Mouse (Mus musculus) liver, embryonic 13.5 days (tissue): ENCODE data around the gene Adamts18. TPM values are rescaled to one million over a fixed set of nuclear protein-coding genes. Genes with fewer than 3 reads are reported as not detected.

ENCODE experiments used
- ATAC-seq: fragments of 200-750 bp; cut with Nextera tagmentation; 2 replicates; pipeline ENCODE4 v1.8.0; 2017; ENCODE audit warnings: low read depth, mild to moderate bottlenecking, moderate number of reproducible peaks, moderate library complexity
- DNase-seq: peaks from one replicate; pipeline ENCODE4 v3.0.0; 2022
- H3K27ac ChIP-seq: fragments of 300-500 bp; sonication (generic); 2 replicates; pipeline ENCODE4 v1.5.1; 2015; ENCODE audit warnings: moderate library complexity, mild to moderate bottlenecking, inconsistent platforms
- H3K27me3 ChIP-seq: fragments of 300-500 bp; sonication (generic); 2 replicates; pipeline ENCODE4 v1.6.1; 2015; ENCODE audit warnings: mild to moderate bottlenecking, inconsistent platforms
- H3K36me3 ChIP-seq: fragments of 300-500 bp; sonication (generic); 2 replicates; pipeline ENCODE4 v1.6.1; 2015; ENCODE audit warnings: mild to moderate bottlenecking, inconsistent platforms
- H3K4me1 ChIP-seq: fragments of 300-500 bp; sonication (generic); replicated peaks from 2 replicates; pipeline ENCODE4 v1.6.1; 2015; ENCODE audit warnings: inconsistent platforms
- H3K4me2 ChIP-seq: fragments of 300-500 bp; sonication (generic); 2 replicates; pipeline ENCODE4 v1.6.1; 2015; ENCODE audit warnings: inconsistent platforms, mild to moderate bottlenecking, moderate library complexity
- H3K4me3 ChIP-seq: fragments of 300-500 bp; sonication (generic); replicated peaks from 2 replicates; pipeline ENCODE4 v1.5.1; 2015; ENCODE audit warnings: mild to moderate bottlenecking, inconsistent platforms
- H3K9ac ChIP-seq: fragments of 300-500 bp; sonication (generic); 2 replicates; pipeline ENCODE4 v1.6.1; 2015; ENCODE audit warnings: mild to moderate bottlenecking, inconsistent platforms
- H3K9me3 ChIP-seq: fragments of 300-500 bp; sonication (generic); replicated peaks from 2 replicates; pipeline ENCODE4 v1.6.1; 2016; ENCODE audit warnings: inconsistent platforms
- WGBS: fragments of 180-500 bp; shearing (Covaris S2); methylation state at CpG from one replicate; pipeline ENCODE4 v1.1.7; 2015; ENCODE audit not compliant: insufficient replicate concordance; 5-methylcytosine and 5-hydroxymethylcytosine counted together
- polyA plus RNA-seq: library from polyadenylated mRNA; unstranded; fragments of >200 nt; fragmentation: Nextera tagmentation; extraction: Ambion mirVana; gene quantifications from 2 replicates; pipeline ENCODE4 v1.2.1, GENCODE M21; 2015

The Adamts18 gene
- polyA plus RNA-seq, 1 experiment from 2014 or later, result 0.10 TPM

DNA sequence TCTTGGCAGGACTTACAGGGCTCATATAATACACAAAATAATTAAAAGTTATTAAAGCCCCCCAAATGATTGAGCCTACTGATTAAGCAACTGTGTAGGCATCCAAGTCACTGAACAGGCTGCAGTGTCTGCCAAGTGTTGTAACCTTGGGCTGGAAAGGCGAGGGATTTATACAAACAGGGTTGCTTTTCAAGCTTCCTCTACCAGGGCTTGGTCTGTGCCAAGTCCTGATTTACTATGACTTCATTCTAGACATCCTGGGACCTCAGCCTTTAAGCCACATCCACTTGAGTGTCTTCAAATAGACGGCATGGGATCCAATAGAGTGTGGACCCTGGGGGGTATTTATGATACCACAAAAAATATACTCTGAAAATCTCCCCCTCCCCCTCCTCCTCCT, 173.3 kb downstream of the Adamts18 start:
- no peak overlapping the region for H3K27ac ChIP-seq
- H3K4me3 ChIP-seq, result no peak overlapping the region
- H3K36me3 ChIP-seq, result no peaks in the 10 kb centered on the region
- ATAC-seq, result no peak
- H3K27me3 ChIP-seq, result no peaks in the 10 kb centered on the region
- no peaks in the 10 kb centered on the region for H3K4me1 ChIP-seq
- no peaks in the 10 kb centered on the region for H3K9me3 ChIP-seq
- WGBS, result 63% methylated on average over 2 of the region's 2 CpGs
- DNase-seq, result no peak
- H3K4me2 ChIP-seq, result no peak overlapping the region
- H3K9ac ChIP-seq, result no peak overlapping the region

GRCm38 (mm10) chr8:113674611-113675010, 173.9 kb downstream of the Adamts18 start:
- H3K4me1 ChIP-seq, result no peaks in the 10 kb centered on the region
- H3K36me3 ChIP-seq, result no peaks in the 10 kb centered on the region
- H3K9ac ChIP-seq, result no peak overlapping the region
- no peaks in the 10 kb centered on the region for H3K27me3 ChIP-seq
- no peak overlapping the region for H3K4me3 ChIP-seq
- WGBS, result 63% methylated on average over 3 of the region's 3 CpGs
- DNase-seq (no peak), ATAC-seq (no peak)
- H3K9me3 ChIP-seq, result no peaks in the 10 kb centered on the region
- no peak overlapping the region for H3K4me2 ChIP-seq
- no peak overlapping the region for H3K27ac ChIP-seq

GRCm38 (mm10) chr8:113673300-113673699, 175.2 kb downstream of the Adamts18 start:
- Histone ChIP-seq H3K4me1 (no peaks in the 10 kb centered on the region), H3K27me3 (no peaks in the 10 kb centered on the region), H3K36me3 (no peaks in the 10 kb centered on the region), H3K9me3 (no peaks in the 10 kb centered on the region), H3K4me2 (no peak overlapping the region), H3K9ac (no peak overlapping the region), H3K27ac (no peak overlapping the region), H3K4me3 (no peak overlapping the region)
- ATAC-seq (no peak), DNase-seq (no peak)
- WGBS, result 49% methylated on average over 3 of the region's 3 CpGs

DNA sequence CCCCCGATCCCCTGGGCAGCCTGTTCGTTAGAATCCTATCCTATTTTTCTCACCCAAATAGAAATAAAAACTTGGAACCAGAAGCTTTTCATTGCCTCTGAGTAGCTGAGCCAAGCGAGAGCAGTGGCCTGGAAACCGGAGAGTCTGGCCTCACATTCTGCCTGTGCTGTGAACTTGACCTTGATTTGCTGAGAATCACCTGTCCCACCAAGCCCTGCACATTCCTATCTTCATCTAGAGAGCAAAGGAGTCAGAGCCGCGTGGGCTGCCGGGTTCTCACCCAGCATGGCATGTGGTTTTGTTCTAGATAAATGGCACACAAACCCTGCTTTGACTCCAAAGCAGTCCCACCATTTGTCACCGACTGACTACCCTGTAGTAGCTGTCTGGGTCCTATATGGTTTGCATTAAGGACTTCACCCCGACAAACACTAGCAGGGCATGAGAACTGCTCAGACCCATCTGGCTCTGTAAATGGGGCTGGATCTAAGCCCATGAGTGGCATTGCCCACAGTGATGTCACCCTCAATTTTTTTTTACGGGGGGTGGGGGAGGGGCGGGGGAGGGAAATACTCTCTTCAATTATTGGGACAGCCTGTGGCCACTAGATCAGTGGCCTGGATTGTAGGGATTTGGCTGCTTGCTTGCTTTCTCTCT, 175.8 kb downstream of the Adamts18 start:
- DNase-seq (no peak), ATAC-seq (no peak)
- Histone ChIP-seq H3K4me2 (no peak overlapping the region), H3K27me3 (no peaks in the 10 kb centered on the region), H3K9me3 (no peaks in the 10 kb centered on the region), H3K36me3 (no peaks in the 10 kb centered on the region), H3K4me1 (no peaks in the 10 kb centered on the region), H3K4me3 (no peak overlapping the region), H3K27ac (no peak overlapping the region), H3K9ac (no peak overlapping the region)
- 71% methylated on average over 11 of the region's 11 CpGs for WGBS

DNA sequence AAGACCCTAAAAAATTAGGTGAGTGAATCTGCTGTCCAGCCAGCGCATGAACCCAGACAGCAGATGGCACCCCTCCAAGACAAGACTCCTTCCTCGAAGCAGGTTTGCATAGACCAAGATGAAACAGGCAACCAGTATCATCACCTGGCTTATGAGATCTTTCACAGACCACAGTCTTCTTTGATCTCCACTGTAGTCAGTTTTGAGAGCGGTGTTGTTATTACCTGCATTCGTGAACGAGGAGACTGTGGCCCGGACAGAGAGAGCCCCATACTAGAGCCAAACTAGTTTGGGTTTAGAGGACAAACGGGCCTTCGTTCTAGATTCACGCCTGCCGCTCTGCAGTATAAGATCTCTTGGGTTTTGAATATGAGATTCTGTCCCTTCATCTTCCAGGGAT, 178.6 kb downstream of the Adamts18 start:
- H3K4me2 ChIP-seq, result no peak overlapping the region
- no peak overlapping the region for H3K4me3 ChIP-seq
- no peaks in the 10 kb centered on the region for H3K36me3 ChIP-seq
- DNase-seq (no peak), ATAC-seq (no peak)
- H3K27me3 ChIP-seq, result no peaks in the 10 kb centered on the region
- no peak overlapping the region for H3K9ac ChIP-seq
- no peaks in the 10 kb centered on the region for H3K9me3 ChIP-seq
- no peak overlapping the region for H3K27ac ChIP-seq
- H3K4me1 ChIP-seq, result no peaks in the 10 kb centered on the region
- 76% methylated on average over 10 of the region's 10 CpGs for WGBS

- Histone ChIP-seq H3K4me3 (no peak overlapping the region), H3K4me1 (no peaks in the 10 kb centered on the region), H3K36me3 (no peaks in the 10 kb centered on the region), H3K4me2 (no peak overlapping the region), H3K9ac (no peak overlapping the region), H3K27ac (no peak overlapping the region), H3K27me3 (no peaks in the 10 kb centered on the region), H3K9me3 (no peaks in the 10 kb centered on the region)
- DNase-seq (no peak), ATAC-seq (no peak)
- 66% methylated on average over 16 of the region's 16 CpGs for WGBS
These were observed 181.7 kb downstream of the Adamts18 start for GRCm38 (mm10) chr8:113666714-113667432.

GRCm38 (mm10) chr8:113665951-113666350, 182.6 kb downstream of the Adamts18 start:
- Histone ChIP-seq H3K9me3 (no peaks in the 10 kb centered on the region), H3K9ac (no peak overlapping the region), H3K4me2 (no peak overlapping the region), H3K27me3 (no peaks in the 10 kb centered on the region), H3K27ac (no peak overlapping the region), H3K36me3 (no peaks in the 10 kb centered on the region), H3K4me1 (no peaks in the 10 kb centered on the region), H3K4me3 (no peak overlapping the region)
- no peak for DNase-seq
- ATAC-seq, result no peak
- 68% methylated on average over 8 of the region's 8 CpGs for WGBS

GRCm38 (mm10) chr8:113665036-113665435, 183.5 kb downstream of the Adamts18 start:
- Histone ChIP-seq H3K9me3 (no peaks in the 10 kb centered on the region), H3K4me1 (no peaks in the 10 kb centered on the region), H3K4me2 (no peak overlapping the region), H3K4me3 (no peak overlapping the region), H3K27me3 (no peaks in the 10 kb centered on the region), H3K36me3 (no peaks in the 10 kb centered on the region), H3K27ac (no peak overlapping the region), H3K9ac (no peak overlapping the region)
- 45% methylated on average over 4 of the region's 4 CpGs for WGBS
- no peak for ATAC-seq
- DNase-seq, result no peak

DNA sequence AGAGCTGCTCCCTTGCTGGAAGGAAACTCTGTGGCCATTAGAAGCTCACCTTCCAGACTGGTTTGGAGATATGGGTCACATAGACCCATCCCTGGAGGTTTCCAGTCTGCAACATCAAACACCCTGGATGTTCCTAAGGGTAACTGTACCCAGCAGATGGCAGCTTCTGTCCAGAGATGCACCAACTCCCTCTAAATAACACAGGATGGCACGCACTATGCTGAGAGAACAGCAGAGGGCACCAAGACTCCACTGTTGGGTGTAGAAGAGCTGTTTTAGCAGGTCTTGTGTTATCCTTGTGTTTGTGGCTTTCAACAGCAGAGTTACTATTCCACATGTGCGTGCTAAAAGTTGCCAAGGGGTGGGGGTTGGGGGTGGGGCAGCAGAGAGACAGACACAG, 184.0 kb downstream of the Adamts18 start:
- H3K9ac ChIP-seq, result no peak overlapping the region
- H3K4me1 ChIP-seq, result no peaks in the 10 kb centered on the region
- H3K4me2 ChIP-seq, result no peak overlapping the region
- H3K27me3 ChIP-seq, result no peaks in the 10 kb centered on the region
- WGBS, result 4% methylated on average over 2 of the region's 2 CpGs
- no peaks in the 10 kb centered on the region for H3K36me3 ChIP-seq
- DNase-seq (peak; percentile 13), ATAC-seq (no peak)
- H3K4me3 ChIP-seq, result no peak overlapping the region
- H3K27ac ChIP-seq, result no peak overlapping the region
- H3K9me3 ChIP-seq, result no peaks in the 10 kb centered on the region

- Histone ChIP-seq H3K27me3 (no peaks in the 10 kb centered on the region), H3K27ac (no peak overlapping the region), H3K4me3 (no peak overlapping the region), H3K36me3 (no peaks in the 10 kb centered on the region), H3K9ac (no peak overlapping the region), H3K4me2 (no peak overlapping the region), H3K4me1 (no peaks in the 10 kb centered on the region), H3K9me3 (no peaks in the 10 kb centered on the region)
- no peak for ATAC-seq
- WGBS, result 88% methylated on average over 1 of the region's 1 CpGs
- no peak for DNase-seq
These were observed 188.4 kb downstream of the Adamts18 start for GRCm38 (mm10) chr8:113660128-113660527.

DNA sequence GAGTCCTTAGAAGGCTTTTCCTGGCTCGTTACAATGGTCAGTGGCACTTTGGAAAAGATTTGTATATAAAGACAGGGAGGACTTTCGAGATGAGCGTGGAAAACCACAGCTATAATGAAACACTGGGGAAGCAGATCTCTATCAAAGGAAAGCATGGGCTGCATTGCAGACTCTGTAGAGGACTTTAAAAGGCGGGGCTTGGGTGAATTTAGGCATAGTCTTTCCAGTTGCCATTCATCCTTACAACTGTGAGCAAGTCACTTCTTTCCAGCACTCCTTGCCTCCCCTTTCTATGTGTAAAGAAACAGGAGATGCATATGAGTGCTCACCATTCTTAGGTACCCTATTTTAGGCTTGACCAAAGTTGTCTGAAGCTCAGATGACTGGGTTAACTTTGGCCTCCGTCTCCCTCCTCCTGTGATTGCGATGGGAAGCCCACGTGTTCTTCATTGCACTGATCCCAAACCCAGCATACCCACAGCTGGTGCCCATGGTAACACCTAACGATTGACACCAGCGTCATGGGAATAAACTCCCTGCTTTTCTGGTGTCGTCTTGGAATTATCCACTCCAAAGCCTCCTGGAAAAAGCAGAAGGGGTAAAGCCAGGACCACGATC, 191.7 kb downstream of the Adamts18 start:
- no peak overlapping the region for H3K4me2 ChIP-seq
- H3K36me3 ChIP-seq, result no peaks in the 10 kb centered on the region
- no peak for DNase-seq
- no peaks in the 10 kb centered on the region for H3K4me1 ChIP-seq
- H3K9ac ChIP-seq, result no peak overlapping the region
- no peaks in the 10 kb centered on the region for H3K27me3 ChIP-seq
- WGBS, result 65% methylated on average over 11 of the region's 11 CpGs
- no peak overlapping the region for H3K27ac ChIP-seq
- H3K4me3 ChIP-seq, result no peak overlapping the region
- no peaks in the 10 kb centered on the region for H3K9me3 ChIP-seq
- no peak for ATAC-seq

DNA sequence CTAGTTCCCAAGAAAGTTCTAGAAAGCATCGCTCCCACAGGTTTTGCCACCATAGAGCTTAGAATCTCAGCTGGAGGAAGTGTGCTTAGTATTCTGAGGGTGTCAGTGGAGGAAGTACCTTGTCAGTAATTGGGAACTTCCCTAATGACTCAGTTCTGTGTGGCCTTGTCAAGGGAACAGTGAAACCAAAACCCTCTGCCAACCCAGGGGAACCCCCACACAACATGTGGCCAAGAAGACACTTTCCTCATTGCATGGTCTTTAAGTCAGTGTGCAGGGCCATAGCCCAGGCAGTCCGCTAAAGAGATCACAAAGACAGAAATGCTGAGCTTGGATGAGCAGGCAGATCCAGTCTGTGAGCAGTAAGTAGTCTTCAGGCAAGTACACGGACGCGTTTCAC, 192.4 kb downstream of the Adamts18 start:
- no peak overlapping the region for H3K4me3 ChIP-seq
- H3K4me2 ChIP-seq, result no peak overlapping the region
- ATAC-seq (no peak), DNase-seq (no peak)
- no peak overlapping the region for H3K9ac ChIP-seq
- H3K27ac ChIP-seq, result no peak overlapping the region
- H3K9me3 ChIP-seq, result no peaks in the 10 kb centered on the region
- no peaks in the 10 kb centered on the region for H3K36me3 ChIP-seq
- 50% methylated on average over 5 of the region's 5 CpGs for WGBS
- H3K27me3 ChIP-seq, result no peaks in the 10 kb centered on the region
- no peaks in the 10 kb centered on the region for H3K4me1 ChIP-seq
